Mouse (Mus musculus) CH12.LX (cell line): ENCODE measurements around the gene Trpm3.

ENCODE experiments used
- POLR2A ChIP-seq: IDR thresholded peaks from 2 replicates; pipeline ENCODE4 v1.6.1; 2011; ENCODE audit warnings: low read depth, mild to moderate bottlenecking, improper control_type of control experiment, low read length
- SMC3 ChIP-seq: IDR thresholded peaks from 2 replicates; pipeline ENCODE4 v1.6.1; 2011; ENCODE audit warnings: low read depth, low read length, improper control_type of control experiment

DNA sequence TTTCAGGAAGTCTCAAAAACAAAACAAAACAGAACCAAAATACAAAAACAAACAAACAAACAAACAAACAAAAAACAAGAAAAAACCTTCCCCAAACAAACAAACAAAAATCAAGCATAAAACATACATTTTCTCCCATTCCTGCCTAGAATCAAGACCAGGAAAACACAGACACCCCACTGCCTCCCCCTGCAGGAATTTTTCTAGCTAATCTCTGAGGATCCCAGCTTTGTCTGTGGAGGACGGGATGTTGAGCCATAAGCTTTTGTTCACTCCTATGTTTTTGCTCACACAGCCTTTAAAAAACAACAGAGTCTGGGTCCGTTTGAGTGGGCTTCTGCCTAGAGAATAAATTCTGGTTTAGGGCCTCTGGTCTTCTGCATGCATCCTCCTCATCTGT lies 162.1 kb downstream of the Trpm3 start:
- no peak for TF ChIP-seq POLR2A
- no peak for TF ChIP-seq SMC3
